Mouse (Mus musculus): ENCODE results near the gene Sltm. TPM values are rescaled to one million over a fixed set of nuclear protein-coding genes. Genes with fewer than 3 reads are reported as not detected.
A peak's percentile ranks its signal among the peaks of the same experiment; 100 is the strongest.

The Sltm gene
- total and polyA plus RNA-seq, 2 experiments: 3.5 to 17.6 TPM

DNA sequence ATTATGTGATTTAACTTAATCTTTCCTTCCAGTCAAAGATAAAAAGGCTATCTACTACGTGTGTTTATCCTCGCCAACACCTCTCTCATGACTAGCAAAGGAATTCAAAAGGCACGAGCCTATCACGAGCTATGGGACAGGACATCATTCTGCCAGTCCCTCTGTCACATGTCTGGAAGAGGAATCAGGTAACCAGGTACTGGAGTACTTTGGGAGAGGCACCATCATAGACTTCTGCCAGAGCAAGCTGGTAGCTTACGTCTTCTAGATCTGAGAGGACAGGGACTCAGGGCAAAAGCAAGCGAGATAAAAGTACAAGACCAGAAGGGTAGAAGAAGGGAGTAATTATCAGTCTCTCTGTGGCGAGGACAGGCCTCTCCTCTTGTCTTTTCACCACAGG lies 30.9 kb upstream of the Sltm start:
- Histone ChIP-seq H3K4me3 (ENCODE audit: insufficient read depth, low read depth, low read length) (no peak overlapping the region), H3K4me1 (ENCODE audit: control insufficient read depth, insufficient read depth, low read length) (peaks cover 12% of the 10 kb centered on the region), H3K79me2 (ENCODE audit: control insufficient read depth, insufficient read depth, low read length) (no peaks in the 10 kb centered on the region), H3K9ac (ENCODE audit: low read depth, low read length) (no peak overlapping the region), H3K36me3 (ENCODE audit: control insufficient read depth, insufficient read depth, low read length) (no peaks in the 10 kb centered on the region), H3K27ac (replicated peaks; ENCODE audit: insufficient read depth, low read depth, low read length) (no peak overlapping the region), H3K27me3 (ENCODE audit: control insufficient read depth, insufficient read depth, low read length) (no peaks in the 10 kb centered on the region)
- TF ChIP-seq CTCF (IDR thresholded peaks at IDR 0.05; ENCODE audit: low read depth, low read length): no peak
- no peak for TF ChIP-seq POLR2A (IDR thresholded peaks at IDR 0.05; ENCODE audit: extremely low read depth, insufficient read depth, low read length)
- WGBS: 90% methylated on average over 7 of the region's 7 CpGs
- DNase-seq (ENCODE audit: extremely low read depth, low read depth, low spot score): no peak

DNA sequence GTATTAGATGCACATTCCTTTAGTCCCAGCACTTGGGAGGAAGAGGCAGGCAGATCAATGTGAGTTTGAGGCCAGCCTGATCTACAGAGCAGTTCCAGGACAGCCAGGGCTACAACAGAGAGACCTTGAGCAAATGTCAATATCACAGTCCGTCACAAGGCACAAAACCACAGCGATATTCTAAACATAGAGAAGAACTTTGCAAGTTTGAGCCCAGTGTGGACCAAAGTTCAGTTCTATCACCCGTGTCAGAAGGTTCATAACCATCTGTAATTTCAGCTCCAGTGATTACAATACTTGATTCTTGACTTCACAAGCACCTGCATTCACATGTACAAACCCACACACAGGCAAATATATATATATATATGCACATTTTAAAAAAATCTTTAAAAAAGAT lies 21.9 kb upstream of the Sltm start:
- TF ChIP-seq CTCF (IDR thresholded peaks at IDR 0.05; ENCODE audit: low read depth, low read length) (no peak), POLR2A (IDR thresholded peaks at IDR 0.05; ENCODE audit: extremely low read depth, insufficient read depth, low read length) (no peak)
- no peaks in the 10 kb centered on the region for H3K79me2 ChIP-seq (ENCODE audit: control insufficient read depth, insufficient read depth, low read length)
- H3K9ac ChIP-seq (ENCODE audit: low read depth, low read length): no peak overlapping the region
- H3K27me3 ChIP-seq (ENCODE audit: control insufficient read depth, insufficient read depth, low read length): no peaks in the 10 kb centered on the region
- H3K36me3 ChIP-seq (ENCODE audit: control insufficient read depth, insufficient read depth, low read length): no peaks in the 10 kb centered on the region
- H3K27ac ChIP-seq (replicated peaks; ENCODE audit: insufficient read depth, low read depth, low read length): no peak overlapping the region
- H3K4me3 ChIP-seq (ENCODE audit: insufficient read depth, low read depth, low read length): no peak overlapping the region
- WGBS: 43% methylated on average over 3 of the region's 3 CpGs
- no peaks in the 10 kb centered on the region for H3K4me1 ChIP-seq (ENCODE audit: control insufficient read depth, insufficient read depth, low read length)
- DNase-seq (ENCODE audit: extremely low read depth, low read depth, low spot score): peak; percentile 26

DNA sequence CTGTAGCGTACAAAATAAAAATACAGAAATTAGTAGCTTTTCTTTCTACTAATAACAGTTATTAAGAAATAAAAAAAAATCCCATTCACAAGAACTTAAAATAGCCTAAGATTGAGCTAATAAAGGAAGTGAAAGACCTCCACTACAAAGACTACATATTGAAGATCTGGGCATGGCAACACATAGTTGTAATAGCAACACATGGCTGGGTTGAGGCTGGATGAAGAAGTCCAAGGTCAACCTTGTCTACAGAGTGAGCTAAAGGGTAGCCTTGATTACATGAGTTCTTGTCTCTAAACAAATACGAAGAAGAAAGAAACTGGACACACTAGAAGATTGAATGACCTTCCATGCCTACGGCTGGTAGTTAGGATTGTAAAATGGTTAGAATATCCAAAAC lies 18.7 kb upstream of the Sltm start:
- Histone ChIP-seq H3K4me3 (ENCODE audit: insufficient read depth, low read depth, low read length) (no peak overlapping the region), H3K9ac (ENCODE audit: low read depth, low read length) (no peak overlapping the region), H3K79me2 (ENCODE audit: control insufficient read depth, insufficient read depth, low read length) (no peaks in the 10 kb centered on the region), H3K36me3 (ENCODE audit: control insufficient read depth, insufficient read depth, low read length) (no peaks in the 10 kb centered on the region), H3K27me3 (ENCODE audit: control insufficient read depth, insufficient read depth, low read length) (no peaks in the 10 kb centered on the region), H3K4me1 (ENCODE audit: control insufficient read depth, insufficient read depth, low read length) (no peaks in the 10 kb centered on the region), H3K27ac (replicated peaks; ENCODE audit: insufficient read depth, low read depth, low read length) (no peak overlapping the region)
- DNase-seq (ENCODE audit: extremely low read depth, low read depth, low spot score): no peak
- 97% methylated on average over 3 of the region's 3 CpGs for WGBS
- TF ChIP-seq POLR2A (IDR thresholded peaks at IDR 0.05; ENCODE audit: extremely low read depth, insufficient read depth, low read length) (no peak), CTCF (IDR thresholded peaks at IDR 0.05; ENCODE audit: low read depth, low read length) (no peak)

DNA sequence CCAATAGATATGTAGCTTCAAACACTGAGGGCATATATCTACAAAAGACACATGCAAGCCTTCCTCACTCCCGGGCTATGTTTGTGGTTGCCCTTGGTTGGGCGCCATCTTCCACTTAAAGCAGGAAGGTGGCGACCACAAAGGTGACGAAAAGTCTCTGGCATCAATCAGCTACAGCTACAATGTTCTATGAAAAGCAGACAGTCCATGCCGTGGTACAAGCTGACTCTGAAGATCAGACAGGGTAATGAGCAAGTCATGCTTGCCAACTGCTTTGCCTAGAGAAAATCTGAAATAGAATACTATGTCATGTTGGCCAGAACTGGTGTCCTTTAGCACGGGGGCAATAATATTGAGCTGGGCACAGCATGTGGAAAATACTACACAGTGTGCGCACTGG lies 18.2 kb upstream of the Sltm start:
- no peak for DNase-seq (ENCODE audit: extremely low read depth, low read depth, low spot score)
- H3K9ac ChIP-seq (ENCODE audit: low read depth, low read length): no peak overlapping the region
- no peaks in the 10 kb centered on the region for H3K79me2 ChIP-seq (ENCODE audit: control insufficient read depth, insufficient read depth, low read length)
- H3K36me3 ChIP-seq (ENCODE audit: control insufficient read depth, insufficient read depth, low read length): no peaks in the 10 kb centered on the region
- TF ChIP-seq CTCF (IDR thresholded peaks at IDR 0.05; ENCODE audit: low read depth, low read length) (no peak), POLR2A (IDR thresholded peaks at IDR 0.05; ENCODE audit: extremely low read depth, insufficient read depth, low read length) (no peak)
- WGBS: 88% methylated on average over 7 of the region's 7 CpGs
- H3K27ac ChIP-seq (replicated peaks; ENCODE audit: insufficient read depth, low read depth, low read length): no peak overlapping the region
- no peaks in the 10 kb centered on the region for H3K27me3 ChIP-seq (ENCODE audit: control insufficient read depth, insufficient read depth, low read length)
- no peaks in the 10 kb centered on the region for H3K4me1 ChIP-seq (ENCODE audit: control insufficient read depth, insufficient read depth, low read length)
- no peak overlapping the region for H3K4me3 ChIP-seq (ENCODE audit: insufficient read depth, low read depth, low read length)

DNA sequence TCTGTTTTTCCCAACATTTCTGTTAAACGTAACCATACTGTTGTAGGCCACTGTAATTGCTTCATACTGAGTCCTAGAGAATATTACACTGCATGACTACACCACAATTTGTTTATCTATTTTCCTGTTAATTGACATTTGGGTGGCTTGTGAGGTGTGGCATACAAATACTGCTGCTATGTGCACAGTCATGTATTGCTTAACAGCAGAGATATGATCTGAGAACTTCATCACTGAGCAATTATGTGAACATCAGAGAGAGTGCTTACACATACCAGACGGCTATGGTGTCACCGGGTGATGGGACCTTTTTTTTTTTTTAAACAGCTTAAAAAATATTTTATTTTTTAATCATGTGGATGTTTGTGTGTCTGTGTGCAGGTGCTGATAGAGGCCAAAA lies 9.2 kb upstream of the Sltm start:
- 81% methylated on average over 3 of the region's 3 CpGs for WGBS
- H3K79me2 ChIP-seq (ENCODE audit: control insufficient read depth, insufficient read depth, low read length): no peaks in the 10 kb centered on the region
- no peak for TF ChIP-seq CTCF (IDR thresholded peaks at IDR 0.05; ENCODE audit: low read depth, low read length)
- TF ChIP-seq POLR2A (IDR thresholded peaks at IDR 0.05; ENCODE audit: extremely low read depth, insufficient read depth, low read length): no peak

DNA sequence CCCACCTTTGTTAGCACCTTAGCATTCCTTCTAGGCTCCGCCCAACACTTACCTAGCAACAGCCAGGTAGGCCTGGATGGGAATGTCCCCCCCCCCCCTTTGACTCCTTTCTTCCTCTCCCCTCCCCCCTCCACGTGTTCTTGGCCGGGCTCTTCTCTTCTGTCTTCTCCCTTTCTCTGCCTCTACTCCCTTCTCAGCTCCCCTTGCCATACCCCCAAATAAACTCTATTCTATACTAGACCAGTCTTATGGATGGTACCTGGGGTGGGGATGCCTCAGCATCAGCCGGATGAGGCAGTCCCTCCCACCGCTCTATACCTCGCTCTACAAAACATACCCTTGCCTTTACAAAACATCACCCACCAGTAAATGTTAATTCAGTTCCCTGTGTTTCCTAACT lies 970 bp upstream of the Sltm start:
- no peak for DNase-seq (ENCODE audit: extremely low read depth, low read depth, low spot score)
- no peaks in the 10 kb centered on the region for H3K27me3 ChIP-seq (ENCODE audit: control insufficient read depth, insufficient read depth, low read length)
- TF ChIP-seq POLR2A (IDR thresholded peaks at IDR 0.05; ENCODE audit: extremely low read depth, insufficient read depth, low read length) (no peak), CTCF (IDR thresholded peaks at IDR 0.05; ENCODE audit: low read depth, low read length) (no peak)
- no peak overlapping the region for H3K4me3 ChIP-seq (ENCODE audit: insufficient read depth, low read depth, low read length)
- no peaks in the 10 kb centered on the region for H3K79me2 ChIP-seq (ENCODE audit: control insufficient read depth, insufficient read depth, low read length)
- H3K27ac ChIP-seq (replicated peaks; ENCODE audit: insufficient read depth, low read depth, low read length): no peak overlapping the region
- 44% methylated on average over 6 of the region's 6 CpGs for WGBS
- H3K9ac ChIP-seq (ENCODE audit: low read depth, low read length): no peak overlapping the region
- H3K4me1 ChIP-seq (ENCODE audit: control insufficient read depth, insufficient read depth, low read length): peaks cover 4% of the 10 kb centered on the region; the same call in 1 of the 2 replicates
- H3K36me3 ChIP-seq (ENCODE audit: control insufficient read depth, insufficient read depth, low read length): no peaks in the 10 kb centered on the region

More for the DNA sequence above, 9.2 kb upstream of the Sltm start:
- Histone ChIP-seq H3K36me3 (ENCODE audit: control insufficient read depth, insufficient read depth, low read length) (no peaks in the 10 kb centered on the region), H3K27me3 (ENCODE audit: control insufficient read depth, insufficient read depth, low read length) (no peaks in the 10 kb centered on the region), H3K4me3 (ENCODE audit: insufficient read depth, low read depth, low read length) (no peak overlapping the region), H3K27ac (replicated peaks; ENCODE audit: insufficient read depth, low read depth, low read length) (no peak overlapping the region), H3K4me1 (ENCODE audit: control insufficient read depth, insufficient read depth, low read length) (no peaks in the 10 kb centered on the region), H3K9ac (ENCODE audit: low read depth, low read length) (no peak overlapping the region)
- DNase-seq (ENCODE audit: extremely low read depth, low read depth, low spot score): no peak
